Mouse (Mus musculus): ENCODE results near the gene Muc5b. TPM values are rescaled to one million over a fixed set of nuclear protein-coding genes. Genes with fewer than 3 reads are reported as not detected.

Muc5b gene
- polyA plus RNA-seq, 1 experiment from 2014 or later: 0.03 TPM

DNA sequence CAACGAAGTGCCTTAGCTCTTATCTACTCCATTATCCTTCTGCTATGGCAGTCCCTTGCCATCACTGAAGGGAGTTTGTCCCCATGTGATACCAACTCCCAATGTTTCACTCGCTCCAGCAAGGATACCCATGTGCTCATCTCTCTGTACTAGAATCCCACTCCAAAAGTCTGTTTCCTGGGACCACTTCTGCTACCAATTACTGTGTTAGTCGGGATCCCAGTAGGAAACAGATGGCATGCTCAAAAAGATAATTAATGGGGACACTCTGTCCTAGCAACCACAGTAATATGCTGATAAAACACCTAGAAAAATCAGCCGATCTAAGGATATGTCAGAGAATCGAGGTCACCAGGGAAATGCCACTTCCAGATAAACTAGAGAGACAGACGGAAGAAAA, 69.7 kb downstream of the Muc5b start:
- no peak overlapping the region for H3K27ac ChIP-seq
- no peaks in the 10 kb centered on the region for H3K9me3 ChIP-seq
- peaks cover 53% of the 10 kb centered on the region for H3K27me3 ChIP-seq
- ATAC-seq (ENCODE audit: low FRiP score, low read depth): no peak
- no peaks in the 10 kb centered on the region for H3K4me1 ChIP-seq
- no peaks in the 10 kb centered on the region for H3K36me3 ChIP-seq
- H3K9ac ChIP-seq: no peak overlapping the region
- no peak overlapping the region for H3K4me2 ChIP-seq (replicated peaks)
- 73% methylated on average over 6 of the region's 6 CpGs for WGBS
- no peak overlapping the region for H3K4me3 ChIP-seq

DNA sequence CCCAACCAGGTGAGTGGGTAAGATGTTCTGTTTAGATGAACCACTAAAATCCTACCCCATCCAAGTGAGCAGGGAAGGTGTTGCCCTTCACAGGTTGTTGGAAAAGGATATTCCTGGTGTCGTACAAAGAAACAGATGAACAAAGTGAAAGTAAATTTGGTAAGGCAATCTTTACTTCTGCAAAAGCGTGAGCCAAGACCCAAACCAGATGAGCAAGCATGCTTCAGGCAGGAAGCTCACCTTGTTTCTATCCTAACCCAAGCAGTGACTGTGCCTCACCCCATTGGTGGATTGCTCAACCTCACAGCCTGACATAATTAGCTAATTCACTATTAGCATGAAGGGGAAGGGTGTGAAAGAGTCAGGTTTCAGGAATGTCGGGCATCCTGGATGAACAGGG, 72.4 kb downstream of the Muc5b start:
- no peak for ATAC-seq (ENCODE audit: low FRiP score, low read depth)
- H3K27ac ChIP-seq: no peak overlapping the region
- no peaks in the 10 kb centered on the region for H3K4me1 ChIP-seq
- peaks cover 34% of the 10 kb centered on the region for H3K27me3 ChIP-seq
- no peaks in the 10 kb centered on the region for H3K36me3 ChIP-seq
- H3K4me3 ChIP-seq: no peak overlapping the region
- WGBS: 49% methylated on average over 3 of the region's 3 CpGs
- H3K9me3 ChIP-seq: no peaks in the 10 kb centered on the region
- H3K9ac ChIP-seq: no peak overlapping the region
- H3K4me2 ChIP-seq (replicated peaks): no peak overlapping the region

DNA sequence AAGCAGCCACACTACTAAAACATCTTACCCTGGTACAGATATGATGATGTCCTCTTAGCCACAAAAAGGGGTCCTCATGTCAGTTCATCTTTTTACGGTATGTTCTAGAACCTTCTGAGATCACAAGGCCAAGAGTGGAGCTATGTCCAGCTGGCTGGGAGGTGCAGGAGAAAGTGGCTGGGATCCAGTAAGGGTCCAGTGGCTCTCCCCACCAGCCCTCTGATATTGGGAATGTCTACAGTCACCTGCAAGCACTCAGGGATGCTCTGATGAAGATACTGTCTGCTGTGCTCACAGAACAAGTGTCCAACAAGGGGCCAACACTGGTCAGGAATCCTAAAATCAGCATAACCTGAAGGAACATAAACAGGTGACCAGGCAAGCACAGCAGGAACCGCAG, 79.5 kb downstream of the Muc5b start, which contains the start of gene Tollip:
Gene Tollip (minus strand): TSS at position 101 of the 400 bp plus-strand sequence.
- no peaks in the 10 kb centered on the region for H3K9me3 ChIP-seq
- no peaks in the 10 kb centered on the region for H3K4me1 ChIP-seq
- no peak within 1 kb of the TSS for H3K4me2 ChIP-seq (replicated peaks)
- no peak within 1 kb of the TSS for H3K9ac ChIP-seq
- no peaks in the 10 kb centered on the region for H3K36me3 ChIP-seq
- WGBS: 88% methylated on average over 2 of the region's 2 CpGs
- no peak within 1 kb of the TSS for H3K27ac ChIP-seq
- no peak within 1 kb of the TSS for H3K4me3 ChIP-seq
- ATAC-seq (ENCODE audit: low FRiP score, low read depth): no peak
- H3K27me3 ChIP-seq: peaks cover 2% of the 10 kb centered on the region; the same call in 1 of the 2 replicates

Other genes starting within 250 kb of the Muc5b start
- gene Muc6, start 183.8 kb upstream of the Muc5b start, polyA plus RNA-seq (2015; fragmentation: Nextera tagmentation; extraction: Ambion mirVana): 0.18 and 0.32 TPM in 2 replicates
- 0.32 and 1.1 TPM in 2 replicates for gene Muc2, start 148.7 kb upstream of the Muc5b start, polyA plus RNA-seq (2015; fragmentation: Nextera tagmentation; extraction: Ambion mirVana)
- gene Muc5ac, start 50.1 kb upstream of the Muc5b start, polyA plus RNA-seq (2015; fragmentation: Nextera tagmentation; extraction: Ambion mirVana): not detected in 2 replicates
- 37.7 and 38.5 TPM in 2 replicates for gene Tollip, start 79.4 kb downstream of the Muc5b start, polyA plus RNA-seq (2015; fragmentation: Nextera tagmentation; extraction: Ambion mirVana)
- gene Brsk2, start 110.7 kb downstream of the Muc5b start, polyA plus RNA-seq (2015; fragmentation: Nextera tagmentation; extraction: Ambion mirVana): 0.83 and 0.95 TPM in 2 replicates
- gene Mob2, start 222.0 kb downstream of the Muc5b start, polyA plus RNA-seq (2015; fragmentation: Nextera tagmentation; extraction: Ambion mirVana): 70.7 and 71.4 TPM in 2 replicates